Mouse (Mus musculus) liver, embryonic 14.5 days (tissue): ENCODE measurements around the gene Nolc1. TPM values are rescaled to one million over a fixed set of nuclear protein-coding genes. Genes with fewer than 3 reads are reported as not detected.

Experiments
- ATAC-seq: fragments of 200-750 bp; cut with Nextera tagmentation; 2 replicates; pipeline ENCODE4 v1.8.0; 2017; ENCODE audit warnings: moderate number of reproducible peaks, mild to moderate bottlenecking, moderate library complexity; ENCODE audit not compliant: insufficient read depth
- DNase-seq, 3 experiments: peaks; one replicate each; pipeline ENCODE4 v3.0.0-alpha.2; 2012 to 2013; ENCODE audit warnings: low read depth in 3 of 3, low spot score in 3 of 3
- H3K27ac ChIP-seq: fragments of 300-500 bp; sonication (generic); 2 replicates; pipeline ENCODE4 v1.5.1; 2014; ENCODE audit warnings: moderate library complexity, mild to moderate bottlenecking, control low read depth, inconsistent platforms
- H3K27me3 ChIP-seq: fragments of 300-500 bp; sonication (generic); 2 replicates; pipeline ENCODE4 v1.6.1; 2014; ENCODE audit warnings: mild to moderate bottlenecking, low read length, moderate library complexity; ENCODE audit not compliant: control insufficient read depth, insufficient read depth
- H3K36me3 ChIP-seq: fragments of 300-500 bp; sonication (generic); replicated peaks from 2 replicates; pipeline ENCODE4 v1.6.1; 2014; ENCODE audit warnings: low read depth; ENCODE audit not compliant: control insufficient read depth, insufficient read depth
- H3K4me1 ChIP-seq, 2 experiments: fragments of 200-500 bp in 1 of 2; fragments of 300-500 bp in 1 of 2; sonication (generic) in 1 of 2; replicated peaks; 2 replicates each; pipeline ENCODE4 v1.6.1; 2012 to 2014; ENCODE audit warnings: antibody characterized with exemption in 1 of 2, inconsistent platforms in 1 of 2, low read length in 1 of 2; ENCODE audit not compliant: control insufficient read depth in 2 of 2, insufficient read depth in 2 of 2
- H3K4me2 ChIP-seq: fragments of 300-500 bp; sonication (generic); 2 replicates; pipeline ENCODE4 v1.6.1; 2014; ENCODE audit warnings: low read depth, mild to moderate bottlenecking, control low read depth, moderate library complexity
- H3K4me3 ChIP-seq, 2 experiments: fragments of 200-500 bp in 1 of 2; fragments of 300-500 bp in 1 of 2; sonication (generic) in 1 of 2; 2 replicates each; pipeline ENCODE4 v1.5.1; 2012 to 2014; ENCODE audit warnings: low read depth in 2 of 2, low read length in 2 of 2, mild to moderate bottlenecking in 2 of 2, control low read depth in 1 of 2, inconsistent platforms in 1 of 2, moderate library complexity in 1 of 2; ENCODE audit not compliant: insufficient read depth in 1 of 2
- H3K9ac ChIP-seq: fragments of 300-500 bp; sonication (generic); replicated peaks from 2 replicates; pipeline ENCODE4 v1.6.1; 2014; ENCODE audit warnings: mild to moderate bottlenecking, control low read depth, moderate library complexity
- H3K9me3 ChIP-seq: fragments of 300-500 bp; sonication (generic); 2 replicates; pipeline ENCODE4 v1.6.1; 2016; ENCODE audit warnings: low read length, mixed read lengths; ENCODE audit not compliant: control insufficient read depth
- CTCF ChIP-seq: IDR thresholded peaks from 2 replicates; pipeline ENCODE4 v1.5.1; 2016; ENCODE audit warnings: antibody characterized with exemption, low read depth, control low read depth
- EP300 ChIP-seq: IDR thresholded peaks from 2 replicates; pipeline ENCODE4 v1.6.1; 2016; ENCODE audit warnings: antibody characterized with exemption, low read depth
- WGBS: fragments of 180-500 bp; shearing (Covaris S2); extraction: QIAGEN DNeasy Blood & Tissue Kit; methylation state at CpG from one replicate; pipeline ENCODE4 v1.1.7; 2014; ENCODE audit not compliant: insufficient replicate concordance; 5-methylcytosine and 5-hydroxymethylcytosine counted together
- polyA plus RNA-seq, 2 experiments: library from polyadenylated mRNA; depleted of rRNA in 1 of 2; stranded (reverse) in 1 of 2; unstranded in 1 of 2; fragments of >200 nt; fragmentation: Nextera tagmentation in 1 of 2; extraction: Ambion mirVana in 1 of 2; gene quantifications; 2 replicates each; pipeline versions ENCODE4 v1.2.1 to v1.2.3; 2012 to 2014

Nolc1 gene
- polyA plus RNA-seq, 2 experiments: 55.0 to 63.9 TPM

DNA sequence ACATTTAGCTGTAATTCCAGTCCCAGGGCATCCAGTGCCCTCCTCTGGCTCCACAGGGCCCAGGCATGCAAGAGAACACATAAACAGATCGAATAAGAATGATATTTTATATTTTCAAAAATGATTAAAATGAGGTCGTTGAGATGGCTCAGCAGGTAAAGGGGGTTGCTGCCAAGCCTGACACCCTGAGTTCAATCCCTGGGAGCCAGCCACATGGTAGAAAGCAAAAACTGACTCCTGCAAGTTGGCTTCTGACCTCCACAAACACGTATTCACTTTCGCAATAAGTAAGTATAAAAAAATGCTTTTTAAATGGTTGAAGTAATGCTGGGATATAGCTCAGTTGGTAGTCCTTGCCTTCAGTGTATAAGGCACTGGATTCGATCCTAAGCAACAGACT, 35.1 kb downstream of the Nolc1 start:
- Histone ChIP-seq H3K4me1 (no peaks in the 10 kb centered on the region), H3K4me3 (no peak overlapping the region), H3K4me2 (no peak overlapping the region), H3K9ac (no peak overlapping the region), H3K36me3 (no peaks in the 10 kb centered on the region), H3K9me3 (no peaks in the 10 kb centered on the region), H3K27me3 (no peaks in the 10 kb centered on the region), H3K27ac (no peak overlapping the region)
- no peak for DNase-seq
- no peak for TF ChIP-seq CTCF
- TF ChIP-seq EP300: no peak
- 62% methylated on average over 5 of the region's 5 CpGs for WGBS
- no peak for ATAC-seq

DNA sequence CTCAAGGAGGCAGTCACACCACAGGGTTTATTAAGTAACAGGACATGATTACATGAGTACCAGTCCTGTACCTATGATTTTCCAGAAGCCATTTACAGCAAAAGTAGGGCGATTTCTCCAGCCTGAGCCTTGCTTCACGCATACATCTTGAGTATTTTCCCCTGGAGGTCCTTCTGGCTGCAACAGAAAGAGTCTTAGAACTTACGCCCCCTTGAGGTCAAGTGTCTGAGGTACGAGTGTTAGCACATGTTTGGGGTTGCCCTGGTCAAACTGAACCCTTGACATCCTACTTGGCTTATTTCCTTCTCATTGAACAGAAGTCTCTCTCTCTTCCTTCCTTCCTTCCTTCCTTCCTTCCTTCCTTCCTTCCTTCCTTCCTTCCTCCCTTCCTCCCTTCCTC, 39.0 kb downstream of the Nolc1 start:
- H3K4me1 ChIP-seq: peaks cover 0 to 5% of the 10 kb centered on the region in 2 experiments; a peak in 2 of 4 replicates
- H3K9me3 ChIP-seq: no peaks in the 10 kb centered on the region
- H3K27ac ChIP-seq: no peak overlapping the region
- no peaks in the 10 kb centered on the region for H3K36me3 ChIP-seq
- H3K4me3 ChIP-seq: no peak overlapping the region
- no peak overlapping the region for H3K9ac ChIP-seq
- no peaks in the 10 kb centered on the region for H3K27me3 ChIP-seq
- DNase-seq (no peak), ATAC-seq (no peak)
- no peak overlapping the region for H3K4me2 ChIP-seq
- WGBS: 48% methylated on average over 4 of the region's 4 CpGs
- TF ChIP-seq EP300: no peak
- no peak for TF ChIP-seq CTCF

DNA sequence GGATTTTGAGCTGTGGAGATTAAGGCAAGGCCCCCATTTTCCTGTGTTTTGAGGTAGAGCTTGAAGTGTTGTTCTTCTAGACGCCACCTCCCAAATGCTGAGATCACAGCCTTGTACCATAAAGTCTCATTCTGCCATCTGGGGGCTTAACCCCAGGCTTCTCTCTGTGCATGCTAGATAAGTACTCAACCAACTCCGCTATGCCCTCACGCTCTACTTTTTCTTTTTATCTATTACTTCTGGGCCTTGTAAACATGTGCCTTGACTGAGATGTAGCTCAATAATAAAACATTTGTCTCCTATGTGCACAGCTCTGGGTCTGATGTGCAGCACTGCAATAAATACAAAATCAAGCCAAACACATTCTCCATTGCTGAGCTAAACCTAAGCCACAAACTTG, 43.8 kb downstream of the Nolc1 start:
- ATAC-seq (peak; percentile 82), DNase-seq (peak in 1 of 3 experiments; percentile 37)
- Histone ChIP-seq H3K9me3 (no peaks in the 10 kb centered on the region), H3K4me2 (no peak overlapping the region), H3K36me3 (no peaks in the 10 kb centered on the region), H3K4me1 (peaks cover 0 to 5% of the 10 kb centered on the region in 2 experiments; a peak in 2 of 4 replicates), H3K9ac (no peak overlapping the region), H3K27me3 (no peaks in the 10 kb centered on the region), H3K27ac (no peak overlapping the region), H3K4me3 (no peak overlapping the region)
- 15% methylated on average over 3 of the region's 3 CpGs for WGBS
- no peak for TF ChIP-seq CTCF
- peak; percentile 68 for TF ChIP-seq EP300

DNA sequence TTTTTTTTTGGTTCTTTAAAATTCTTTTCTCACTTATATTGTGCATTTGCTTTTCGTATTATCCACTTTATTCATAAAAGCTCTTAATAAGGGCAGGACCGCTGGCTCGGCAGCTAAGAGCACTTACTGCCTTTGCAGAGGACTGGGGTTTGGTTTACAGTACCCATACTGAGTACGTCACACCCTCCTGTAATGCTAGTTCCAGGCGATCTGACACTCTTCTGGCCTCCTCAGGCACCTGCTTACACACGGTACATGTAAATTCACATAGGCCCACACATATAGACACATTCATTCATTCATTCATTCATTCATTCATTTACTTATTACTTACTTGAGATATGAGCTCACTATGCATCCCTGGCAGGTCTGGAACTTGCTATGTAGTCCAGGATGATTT, 45.2 kb downstream of the Nolc1 start:
- DNase-seq (no peak), ATAC-seq (no peak)
- H3K9ac ChIP-seq: no peak overlapping the region

DNA sequence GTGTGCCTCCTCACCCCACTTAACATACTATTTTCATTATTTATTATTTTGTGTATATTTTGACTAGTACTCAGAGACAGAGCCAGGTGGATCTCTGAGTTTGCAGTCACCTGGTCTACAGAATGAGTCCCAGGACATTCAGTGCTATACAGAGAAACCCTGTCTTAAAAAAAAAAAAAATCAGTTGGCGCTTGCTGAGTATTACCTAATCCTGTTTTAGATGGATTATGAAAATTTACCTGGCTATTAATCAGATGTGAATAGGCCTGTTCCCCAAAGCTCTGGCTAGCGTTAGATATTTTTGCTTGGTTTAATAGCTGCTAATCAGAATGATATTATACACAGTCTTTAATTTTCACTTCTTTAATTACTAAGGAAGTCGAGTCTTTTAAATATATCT, 48.2 kb downstream of the Nolc1 start:
- H3K27ac ChIP-seq: no peak overlapping the region
- WGBS: 63% methylated on average over 3 of the region's 3 CpGs
- ATAC-seq (no peak), DNase-seq (no peak)
- no peak overlapping the region for H3K4me2 ChIP-seq
- H3K4me1 ChIP-seq: peaks cover 0 to 5% of the 10 kb centered on the region in 2 experiments; a peak in 2 of 4 replicates
- TF ChIP-seq CTCF (no peak), EP300 (no peak)
- H3K9ac ChIP-seq: no peak overlapping the region
- H3K27me3 ChIP-seq: no peaks in the 10 kb centered on the region; the same call in 1 of the 2 replicates
- H3K36me3 ChIP-seq: no peaks in the 10 kb centered on the region
- no peaks in the 10 kb centered on the region for H3K9me3 ChIP-seq
- no peak overlapping the region for H3K4me3 ChIP-seq

More for the DNA sequence above, 45.2 kb downstream of the Nolc1 start:
- H3K27ac ChIP-seq: no peak overlapping the region
- H3K9me3 ChIP-seq: no peaks in the 10 kb centered on the region
- peaks cover 0 to 5% of the 10 kb centered on the region in 2 experiments; a peak in 2 of 4 replicates for H3K4me1 ChIP-seq
- 67% methylated on average over 6 of the region's 6 CpGs for WGBS
- H3K27me3 ChIP-seq: no peaks in the 10 kb centered on the region
- no peak overlapping the region for H3K4me3 ChIP-seq
- TF ChIP-seq EP300: no peak
- no peak for TF ChIP-seq CTCF
- no peaks in the 10 kb centered on the region for H3K36me3 ChIP-seq
- no peak overlapping the region for H3K4me2 ChIP-seq
